Mouse (Mus musculus) gastrocnemius, postnatal 25 days (tissue): Measurements from ENCODE around the gene Zfp207. TPM values are rescaled to one million over a fixed set of nuclear protein-coding genes. Genes with fewer than 3 reads are reported as not detected.
A peak's percentile ranks its signal among the peaks of the same experiment; 100 is the strongest.
"Not testable (repeated sequence)": the region's sequence is repeated elsewhere in the genome, so short reads cannot be mapped to it uniquely, and the experiment has no call there.

Experiments
- DNase-seq: peaks from one replicate; pipeline ENCODE4 v3.0.0; 2022
- long read RNA-seq, 2 experiments: library from polyadenylated mRNA; stranded (forward); transcript quantifications; one replicate each; pipeline ENCODE4 v2.0.0; 2021
- total RNA-seq, 2 experiments: library from RNA; stranded (reverse); gene quantifications; 1 replicate in 1 of 2; 2 replicates in 1 of 2; pipeline ENCODE4 v1.2.3; 2021

Gene Zfp207
- total RNA-seq: 10 to 100 TPM; 48.3 to 54.5 TPM
- long read RNA-seq, experiment 1, transcript Zfp207-202 (12 exons, 1,562 nt): major isoform, 17 of 31 reads
- long read RNA-seq, experiment 1, partial matches to known transcripts: 2 of 31 reads
- long read RNA-seq, experiment 1, other reads (novel, unspliced or antisense): 9 of 31 reads
- long read RNA-seq, experiment 2, transcript Zfp207-202 (12 exons, 1,562 nt): major isoform, 24 of 36 reads
- long read RNA-seq, experiment 2, partial matches to known transcripts: 2 of 36 reads
- long read RNA-seq, experiment 2, other reads (novel, unspliced or antisense): 8 of 36 reads

- DNase-seq: peak; percentile 96
Measured at GRCm38 (mm10) chr11:80383019-80383625, at the start of gene Zfp207. Gene Zfp207 (plus strand): TSS chr11:80383279.

- no peak for DNase-seq
Measured at GRCm38 (mm10) chr11:80335609-80336350, 47.3 kb upstream of the Zfp207 start.

GRCm38 (mm10) chr11:80336351-80336730 is 46.7 kb upstream of the Zfp207 start:
- DNase-seq: no peak

GRCm38 (mm10) chr11:80342482-80342881 is 40.6 kb upstream of the Zfp207 start:
- DNase-seq: no peak

- DNase-seq: peak; percentile 46
Measured at GRCm38 (mm10) chr11:80351832-80352430, 31.1 kb upstream of the Zfp207 start.

- DNase-seq: no peak
Measured at GRCm38 (mm10) chr11:80354832-80355231, 28.2 kb upstream of the Zfp207 start.

- no peak for DNase-seq
Measured at GRCm38 (mm10) chr11:80368949-80369348, 14.1 kb upstream of the Zfp207 start.

- DNase-seq: no peak
Measured at GRCm38 (mm10) chr11:80376651-80377050, 6.4 kb upstream of the Zfp207 start.

GRCm38 (mm10) chr11:80377712-80378451 is 5.2 kb upstream of the Zfp207 start, which contains the start of gene 5730455P16Rik:
Gene 5730455P16Rik (minus strand): TSS chr11:80378034.
- DNase-seq: peak; percentile 74

GRCm38 (mm10) chr11:80378452-80379068 is 4.5 kb upstream of the Zfp207 start:
- not testable (repeated sequence) for DNase-seq

- DNase-seq: not testable (repeated sequence)
Measured at GRCm38 (mm10) chr11:80379184-80379583, 3.9 kb upstream of the Zfp207 start.

- DNase-seq: peak; percentile 38
Measured at GRCm38 (mm10) chr11:80382626-80383018, 457 bp upstream of the Zfp207 start.

GRCm38 (mm10) chr11:80383626-80384046 is 557 bp downstream of the Zfp207 start:
- DNase-seq: no peak

GRCm38 (mm10) chr11:80384461-80384860 is 1.4 kb downstream of the Zfp207 start:
- DNase-seq: no peak

- no peak for DNase-seq
Measured at GRCm38 (mm10) chr11:80385055-80385454, 2.0 kb downstream of the Zfp207 start.

GRCm38 (mm10) chr11:80386790-80387189 is 3.7 kb downstream of the Zfp207 start:
- no peak for DNase-seq

GRCm38 (mm10) chr11:80389885-80390284 is 6.8 kb downstream of the Zfp207 start:
- DNase-seq: no peak

- DNase-seq: no peak
Measured at GRCm38 (mm10) chr11:80391407-80392120, 8.5 kb downstream of the Zfp207 start.

- DNase-seq: no peak
Measured at GRCm38 (mm10) chr11:80395930-80396329, 12.9 kb downstream of the Zfp207 start.

- no peak for DNase-seq
Measured at GRCm38 (mm10) chr11:80396617-80397016, 13.5 kb downstream of the Zfp207 start.

- not testable (repeated sequence) for DNase-seq
Measured at GRCm38 (mm10) chr11:80407878-80408277, 24.8 kb downstream of the Zfp207 start.
